Mouse (Mus musculus) kidney, adult 9 months (tissue): ENCODE measurements around the gene Rab6a.
A peak's percentile ranks its signal among the peaks of the same experiment; 100 is the strongest.

Experiments
- DNase-seq: peaks from one replicate; pipeline ENCODE4 v3.0.0; 2022

Gene Rab6a

DNA sequence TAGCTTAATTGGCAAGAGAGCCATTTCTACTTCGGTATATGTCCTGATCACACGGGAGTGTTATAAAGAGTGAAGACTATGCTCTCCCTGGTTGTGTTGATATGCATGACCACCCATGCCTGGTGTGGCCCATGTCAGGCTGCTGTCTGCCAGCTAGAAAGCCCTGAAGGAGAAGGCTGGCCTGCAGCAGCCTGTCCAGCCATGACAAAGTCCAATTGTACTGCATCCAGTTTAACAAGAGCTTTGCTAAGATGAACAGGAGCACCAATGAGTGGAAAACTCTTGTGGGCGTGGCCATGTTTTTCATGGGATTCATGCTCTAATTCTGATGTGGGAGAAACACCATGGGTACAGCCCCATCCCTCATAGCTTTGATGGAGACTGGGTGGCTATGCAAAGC lies 17.3 kb downstream of the Rab6a start:
- peak; percentile 93 for DNase-seq

- peak; percentile 37 for DNase-seq
Observed at GRCm38 (mm10) chr7:100637657-100638056, 30.4 kb downstream of the Rab6a start.

- DNase-seq = no peak
Observed at GRCm38 (mm10) chr7:100642413-100642812, 35.2 kb downstream of the Rab6a start.

DNA sequence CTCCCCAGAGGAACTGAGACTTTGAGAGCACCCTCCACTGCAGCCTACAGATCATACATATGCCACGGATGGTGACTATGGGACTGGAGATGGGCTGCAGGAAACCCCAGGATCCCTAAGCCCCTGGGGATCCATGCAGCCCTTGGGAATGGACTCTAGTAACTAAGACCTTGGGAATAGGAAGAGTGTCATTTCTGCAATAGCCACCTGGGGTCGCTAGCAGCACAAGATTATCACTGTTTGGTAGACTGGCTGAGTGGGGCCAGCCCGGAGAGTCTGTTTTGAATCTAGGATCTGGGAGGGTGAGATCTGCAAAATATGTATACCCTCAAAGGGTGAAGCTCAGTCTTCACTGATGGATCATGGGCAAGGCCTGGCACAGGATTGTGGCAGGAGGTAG lies 37.9 kb downstream of the Rab6a start:
- peak; percentile 73 for DNase-seq

DNA sequence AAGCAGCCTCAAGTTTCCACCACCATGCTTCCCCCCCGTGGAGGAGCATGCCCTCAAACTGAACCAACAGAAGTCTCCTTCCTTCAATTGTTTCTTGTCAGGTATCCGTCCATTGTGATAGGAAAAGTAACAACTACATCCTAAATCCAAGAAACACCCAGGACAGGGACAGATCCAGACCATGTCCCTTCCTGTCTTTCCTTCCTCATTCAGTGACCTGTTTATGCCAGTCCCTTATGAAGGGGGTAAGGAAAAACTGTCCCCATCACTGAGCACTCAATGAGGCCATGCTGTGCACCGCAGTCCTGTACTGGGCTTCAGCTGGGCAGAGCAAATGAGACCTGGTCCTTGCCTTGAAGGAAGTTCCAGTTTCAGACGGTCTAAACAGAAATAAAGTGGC lies 41.9 kb downstream of the Rab6a start:
- DNase-seq = no peak

DNA sequence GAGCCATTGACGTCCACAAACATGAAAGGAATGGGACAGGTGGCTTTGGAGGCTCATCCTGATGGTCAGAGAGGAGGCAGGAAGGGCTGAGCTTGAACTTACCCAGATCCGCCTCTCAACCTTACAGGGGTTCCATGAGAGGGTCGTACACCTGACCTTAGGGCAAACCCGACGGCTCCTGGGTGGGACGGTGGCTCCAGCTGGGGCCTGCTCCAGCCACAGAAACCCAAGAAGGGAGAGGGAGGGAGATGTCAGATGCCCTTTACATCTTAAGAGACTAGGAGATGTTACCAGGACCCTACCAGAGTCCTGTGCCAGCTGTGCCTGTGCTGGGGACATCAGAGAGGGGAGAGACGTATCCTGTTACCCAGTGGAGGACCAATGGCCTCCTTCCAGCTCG lies 42.6 kb downstream of the Rab6a start:
- no peak for DNase-seq

- DNase-seq = no peak
Observed at GRCm38 (mm10) chr7:100650421-100650820, 43.2 kb downstream of the Rab6a start.

- no peak for DNase-seq
Observed at GRCm38 (mm10) chr7:100651011-100651410, 43.8 kb downstream of the Rab6a start.

- DNase-seq = no peak
Observed at GRCm38 (mm10) chr7:100653480-100654266, 46.5 kb downstream of the Rab6a start.

GRCm38 (mm10) chr7:100654441-100654840 lies 47.2 kb downstream of the Rab6a start:
- no peak for DNase-seq

GRCm38 (mm10) chr7:100656739-100657138 lies 49.5 kb downstream of the Rab6a start:
- DNase-seq = no peak

GRCm38 (mm10) chr7:100658093-100658578 lies 50.9 kb downstream of the Rab6a start:
- DNase-seq = peak; percentile 48

DNA sequence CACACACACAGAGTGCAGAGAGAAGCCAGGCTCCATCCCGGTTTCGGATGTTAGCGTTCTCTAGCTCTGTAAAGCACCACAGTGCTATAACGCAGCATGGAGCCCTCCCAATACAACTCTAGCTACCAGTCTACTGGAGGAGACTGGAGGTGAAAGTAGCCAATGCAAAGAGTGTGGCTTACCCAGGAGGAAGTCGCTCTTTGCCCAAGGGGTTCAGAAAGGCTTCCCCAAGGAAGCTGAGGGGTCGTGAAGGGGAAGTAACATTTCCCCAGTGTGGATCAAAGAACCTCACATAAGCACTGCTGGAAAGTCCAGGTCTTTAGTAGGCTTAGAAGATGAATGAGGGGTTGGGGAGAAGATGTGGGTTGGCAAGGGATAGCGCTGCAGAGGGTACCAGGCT lies 54.1 kb downstream of the Rab6a start:
- no peak for DNase-seq

GRCm38 (mm10) chr7:100662231-100662630 lies 55.0 kb downstream of the Rab6a start, which contains the start of gene Plekhb1:
TSS of gene Plekhb1 (minus strand) at chr7:100662414.
- no peak for DNase-seq

DNA sequence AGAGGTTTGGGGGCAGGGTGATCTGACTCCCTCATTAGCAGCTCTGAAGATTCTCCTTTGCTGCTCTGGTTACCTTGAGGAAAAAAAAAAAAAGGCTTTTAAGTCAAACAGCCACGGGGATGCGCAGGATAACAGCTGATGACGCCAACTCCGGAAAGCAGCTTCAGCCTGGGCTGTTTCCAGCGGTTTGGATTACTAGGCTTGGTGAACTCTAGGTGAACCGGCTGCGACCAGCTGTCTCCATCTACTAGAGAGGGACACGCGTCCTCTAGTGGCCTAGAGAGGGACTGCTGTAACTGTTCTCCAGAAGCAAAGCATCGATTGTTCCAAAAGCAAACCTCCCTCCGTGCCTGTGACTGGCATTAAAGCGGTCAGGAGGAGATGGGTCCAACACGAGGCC lies 56.0 kb downstream of the Rab6a start:
- peak; percentile 96 for DNase-seq

DNA sequence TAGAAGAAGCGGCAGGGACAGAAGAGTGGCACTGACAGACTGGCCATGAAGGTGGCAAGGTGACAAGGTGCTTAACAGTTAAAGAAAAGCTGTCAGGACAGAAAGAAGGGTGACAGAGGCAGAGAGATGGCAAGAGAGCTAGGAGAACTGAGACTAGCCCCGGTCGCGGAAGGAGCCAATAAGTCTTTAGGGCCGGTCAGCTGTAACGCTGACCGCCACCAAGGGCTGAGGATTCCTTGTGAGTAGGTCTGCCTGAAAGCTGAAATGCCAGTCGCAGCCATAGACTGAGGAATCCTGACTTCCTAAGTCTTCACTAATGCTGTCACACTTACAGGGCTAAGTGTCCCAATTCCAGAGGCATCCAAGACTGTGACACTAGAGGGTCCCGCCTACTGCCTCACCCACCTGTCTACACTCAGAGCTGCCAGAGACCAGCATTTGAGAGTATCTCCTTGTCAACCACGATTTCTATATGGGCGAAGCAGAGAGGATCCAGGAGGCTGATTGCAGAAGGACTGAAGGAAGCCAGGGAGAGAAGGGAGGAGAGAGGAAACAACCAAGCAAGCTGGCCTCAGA lies 56.6 kb downstream of the Rab6a start:
- no peak for DNase-seq

GRCm38 (mm10) chr7:100670646-100671045 lies 63.4 kb downstream of the Rab6a start:
- DNase-seq = no peak

- DNase-seq = no peak
Observed at GRCm38 (mm10) chr7:100673452-100673851, 66.2 kb downstream of the Rab6a start.

DNA sequence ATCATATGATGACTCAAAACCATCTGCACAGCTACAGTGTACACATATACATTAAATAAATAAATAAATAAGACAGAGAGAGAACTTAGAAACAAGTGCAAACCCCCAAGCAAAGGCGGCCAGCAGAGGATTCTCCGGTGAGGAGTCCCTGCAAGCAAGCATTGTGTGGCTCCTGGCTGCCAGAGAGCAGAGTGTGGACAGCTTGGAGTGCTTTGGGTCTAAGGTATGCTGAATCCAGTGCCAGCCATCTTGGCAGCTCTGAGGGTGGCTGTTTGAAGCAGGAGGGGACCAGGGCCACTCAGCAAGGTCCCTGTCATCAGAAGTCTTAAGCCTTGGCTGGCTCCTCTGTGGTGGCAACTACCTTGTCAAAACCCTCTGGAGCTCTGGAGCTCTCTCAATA lies 67.7 kb downstream of the Rab6a start:
- DNase-seq = no peak

GRCm38 (mm10) chr7:100678052-100678451 lies 70.8 kb downstream of the Rab6a start:
- no peak for DNase-seq

GRCm38 (mm10) chr7:100678948-100679880 lies 72.0 kb downstream of the Rab6a start:
- DNase-seq = no peak

GRCm38 (mm10) chr7:100681132-100681531 lies 73.9 kb downstream of the Rab6a start:
- DNase-seq = no peak

GRCm38 (mm10) chr7:100683241-100683640 lies 76.0 kb downstream of the Rab6a start:
- DNase-seq = no peak
